ENCODE assay signal across 25 mouse cellular contexts in genomic region chr13:81596910-81597607, GRCm38 (mm10). TPM values are rescaled to one million over a fixed set of nuclear protein-coding genes. Genes with fewer than 3 reads are reported as not detected.
A peak's percentile ranks its signal among the peaks of the same experiment; 100 is the strongest.
DNase-seq lines count a peak whose midpoint lies in the region; ATAC-seq and TF ChIP-seq lines count a peak whose summit lies in the region.
"Had no signal": no experiment of that assay in that cellular context is flagged by ENCODE, and none has a peak within 500 bp of the region (broad histone marks: within the 10 kb centered on the region; RNA-seq: fewer than 3 reads in every experiment).

No protein-coding gene starts in this region.

- peaks cover 6% of the 10 kb centered on the region for H3K4me1 ChIP-seq in forebrain, embryonic 11.5 days (replicated peaks; ENCODE audit: control insufficient read depth, insufficient read depth, low read length)
- H3K4me1 ChIP-seq in forebrain, embryonic 16.5 days (replicated peaks; ENCODE audit: control insufficient read depth, insufficient read depth, low read length): peaks cover 2% of the 10 kb centered on the region; the same call in 1 of the 2 replicates
- H3K4me1 ChIP-seq in midbrain, embryonic 12.5 days: peaks cover 14% of the 10 kb centered on the region
- 0 out of 2 replicates have a peak, but pooled peaks cover 2% of the 10 kb centered on the region for H3K4me1 ChIP-seq in midbrain, embryonic 14.5 days (ENCODE audit: control insufficient read depth, insufficient read depth, low read length)
- no peaks in the 10 kb centered on the region for H3K4me1 ChIP-seq in embryonic facial prominence, embryonic 14.5 days (ENCODE audit: control insufficient read depth, insufficient read depth, low read length)
- H3K4me1 ChIP-seq in cerebellum, adult 2 months (ENCODE audit: control insufficient read depth, insufficient read depth, low read length): no peaks in the 10 kb centered on the region
- H3K4me1 ChIP-seq: embryonic facial prominence, embryonic 13.5 days; heart, embryonic 15.5 days; intestine, embryonic 15.5 days; limb, embryonic 13.5 days; liver, embryonic 13.5 days had no signal

- no peaks in the 10 kb centered on the region for H3K27me3 ChIP-seq in forebrain, embryonic 11.5 days (ENCODE audit: control insufficient read depth, insufficient read depth, low read length)
- no peaks in the 10 kb centered on the region for H3K27me3 ChIP-seq in forebrain, embryonic 16.5 days (replicated peaks; ENCODE audit: control insufficient read depth, insufficient read depth, low read length)
- no peaks in the 10 kb centered on the region for H3K27me3 ChIP-seq in midbrain, embryonic 12.5 days
- H3K27me3 ChIP-seq in midbrain, embryonic 14.5 days (ENCODE audit: control insufficient read depth, insufficient read depth, low read length): no peaks in the 10 kb centered on the region
- no peaks in the 10 kb centered on the region for H3K27me3 ChIP-seq in embryonic facial prominence, embryonic 14.5 days (replicated peaks; ENCODE audit: control insufficient read depth, insufficient read depth, low read length)
- H3K27me3 ChIP-seq in cerebellum, adult 2 months (ENCODE audit: control insufficient read depth, insufficient read depth, low read length): no peaks in the 10 kb centered on the region
- H3K27me3 ChIP-seq: embryonic facial prominence, embryonic 13.5 days; heart, embryonic 15.5 days; intestine, embryonic 15.5 days; limb, embryonic 13.5 days; liver, embryonic 13.5 days had no signal

- TF ChIP-seq POLR2A in cerebellum, adult 2 months (IDR thresholded peaks at IDR 0.05; ENCODE audit: borderline replicate concordance, insufficient read depth, low read length): no peak

- H3K4me2 ChIP-seq in forebrain, embryonic 11.5 days (ENCODE audit: low read depth, low read length, severe bottlenecking): peak overlapping the region; percentile 5; the same call in 1 of the 2 replicates
- H3K4me2 ChIP-seq in forebrain, embryonic 16.5 days (ENCODE audit: low read length): no peak overlapping the region
- H3K4me2 ChIP-seq in midbrain, embryonic 12.5 days (replicated peaks): peak overlapping the region; percentile 1; the same call in 1 of the 2 replicates
- no peak overlapping the region for H3K4me2 ChIP-seq in midbrain, embryonic 14.5 days (ENCODE audit: low read length)
- H3K4me2 ChIP-seq in embryonic facial prominence, embryonic 14.5 days (ENCODE audit: low read depth, low read length): no peak overlapping the region
- H3K4me2 ChIP-seq: embryonic facial prominence, embryonic 13.5 days; heart, embryonic 15.5 days; intestine, embryonic 15.5 days; limb, embryonic 13.5 days; liver, embryonic 13.5 days; lung, embryonic 14.5 days had no signal

- peak; percentile 81 for ATAC-seq in forebrain, embryonic 11.5 days (replicated peaks; ENCODE audit: low FRiP score)
- no peak for ATAC-seq in forebrain, embryonic 16.5 days
- peak; percentile 61 for ATAC-seq in midbrain, embryonic 12.5 days (ENCODE audit: low FRiP score, low read depth)
- no peak for ATAC-seq in midbrain, embryonic 14.5 days (ENCODE audit: low FRiP score, low TSS enrichment)
- no peak for ATAC-seq in embryonic facial prominence, embryonic 14.5 days (ENCODE audit: low read depth)
- ATAC-seq: activated CD4-positive, CD25-positive, alpha-beta regulatory T cell, adult 4 months; intestine, embryonic 15.5 days had no signal

- whole genome bisulfite sequencing in forebrain, embryonic 11.5 days: 24% methylated on average over 9 of the region's 9 CpGs
- 8% methylated on average over 9 of the region's 9 CpGs for WGBS in forebrain, embryonic 16.5 days
- 37% methylated on average over 9 of the region's 9 CpGs for WGBS in midbrain, embryonic 12.5 days
- WGBS in midbrain, embryonic 14.5 days: 26% methylated on average over 9 of the region's 9 CpGs
- 76% methylated on average over 9 of the region's 9 CpGs for WGBS in embryonic facial prominence, embryonic 14.5 days
- WGBS in cerebellum, adult 2 months: 42% methylated on average over 9 of the region's 9 CpGs

- TF ChIP-seq CTCF in cerebellum, adult 2 months (IDR thresholded peaks at IDR 0.05; ENCODE audit: borderline replicate concordance, insufficient read depth, low read depth, low read length): no peak
- no peak for TF ChIP-seq CTCF in left cerebral cortex, adult 2 months (IDR thresholded peaks at IDR 0.05)

- intact Hi-C loops in left cerebral cortex, adult 2 months (cut with DNase I): no loop called here

- H3K27ac ChIP-seq in forebrain, embryonic 11.5 days (ENCODE audit: low read depth, low read length): peak overlapping the region; percentile 79
- no peak overlapping the region for H3K27ac ChIP-seq in forebrain, embryonic 16.5 days (ENCODE audit: low read length)
- H3K27ac ChIP-seq in midbrain, embryonic 12.5 days (replicated peaks): peak overlapping the region; percentile 56
- H3K27ac ChIP-seq in midbrain, embryonic 14.5 days (replicated peaks; ENCODE audit: low read depth, low read length): no peak overlapping the region
- no peak overlapping the region for H3K27ac ChIP-seq in embryonic facial prominence, embryonic 14.5 days (replicated peaks; ENCODE audit: low read depth, low read length)
- no peak overlapping the region for H3K27ac ChIP-seq in cerebellum, adult 2 months (ENCODE audit: insufficient read depth, low read length)
- no peak overlapping the region for H3K27ac ChIP-seq in left cerebral cortex, adult 2 months
- H3K27ac ChIP-seq: embryonic facial prominence, embryonic 13.5 days; heart, embryonic 15.5 days; intestine, embryonic 15.5 days; kidney, postnatal 0 days; limb, embryonic 13.5 days; liver, embryonic 13.5 days; macrophage had no signal

- no peak overlapping the region for H3K4me3 ChIP-seq in forebrain, embryonic 11.5 days (ENCODE audit: low read depth, low read length)
- H3K4me3 ChIP-seq in forebrain, embryonic 16.5 days (replicated peaks; ENCODE audit: low read length): no peak overlapping the region
- H3K4me3 ChIP-seq in midbrain, embryonic 12.5 days: no peak overlapping the region
- no peak overlapping the region for H3K4me3 ChIP-seq in midbrain, embryonic 14.5 days (replicated peaks; ENCODE audit: low read depth, low read length)
- no peak overlapping the region for H3K4me3 ChIP-seq in embryonic facial prominence, embryonic 14.5 days (ENCODE audit: low read depth, low read length)
- H3K4me3 ChIP-seq in cerebellum, adult 2 months (replicated peaks; ENCODE audit: insufficient read depth, low read depth, low read length): no peak overlapping the region
- H3K4me3 ChIP-seq in left cerebral cortex, adult 2 months: no peak overlapping the region
- H3K4me3 ChIP-seq: embryonic facial prominence, embryonic 13.5 days; heart, embryonic 15.5 days; intestine, embryonic 15.5 days; limb, embryonic 13.5 days; liver, embryonic 13.5 days had no signal

- H3K9ac ChIP-seq in forebrain, embryonic 11.5 days (ENCODE audit: low read length): no peak overlapping the region
- no peak overlapping the region for H3K9ac ChIP-seq in forebrain, embryonic 16.5 days (replicated peaks; ENCODE audit: low read depth, low read length)
- no peak overlapping the region for H3K9ac ChIP-seq in midbrain, embryonic 12.5 days (replicated peaks)
- no peak overlapping the region for H3K9ac ChIP-seq in midbrain, embryonic 14.5 days (replicated peaks; ENCODE audit: low read length)
- H3K9ac ChIP-seq in embryonic facial prominence, embryonic 14.5 days (ENCODE audit: low read depth, low read length): no peak overlapping the region
- H3K9ac ChIP-seq: embryonic facial prominence, embryonic 13.5 days; heart, embryonic 15.5 days; intestine, embryonic 15.5 days; limb, embryonic 13.5 days; liver, embryonic 13.5 days; lung, embryonic 14.5 days had no signal

- DNase-seq in forebrain, embryonic 11.5 days (ENCODE audit: low spot score): peak; percentile 66
- no peak for DNase-seq in midbrain, embryonic 14.5 days
- DNase-seq in embryonic facial prominence, embryonic 14.5 days (ENCODE audit: low spot score): peak; percentile 9
- DNase-seq in retina, embryonic 14.5 days (ENCODE audit: low spot score): peak; percentile 66
- DNase-seq in cerebellum, adult 2 months: no peak
- no peak for DNase-seq in left cerebral cortex, adult 2 months (ENCODE audit: extremely low spot score in 1 of 2, low spot score in 2 of 2)
- DNase-seq: adrenal gland, postnatal 14 days; cerebellum, adult 11 months; cerebellum, postnatal 14 days; gastrocnemius, postnatal 25 days; liver, embryonic 13.5 days; lung, embryonic 14.5 days; right cerebral cortex, postnatal 14 days; spleen, adult 18-20 months had no signal

- H3K9me3 ChIP-seq in forebrain, embryonic 11.5 days (ENCODE audit: control insufficient read depth, low read length): no peaks in the 10 kb centered on the region
- H3K9me3 ChIP-seq in forebrain, embryonic 16.5 days (ENCODE audit: control insufficient read depth, low read length): no peaks in the 10 kb centered on the region
- no peaks in the 10 kb centered on the region for H3K9me3 ChIP-seq in midbrain, embryonic 12.5 days
- no peaks in the 10 kb centered on the region for H3K9me3 ChIP-seq in midbrain, embryonic 14.5 days (ENCODE audit: control insufficient read depth, low read length)
- H3K9me3 ChIP-seq in embryonic facial prominence, embryonic 14.5 days (ENCODE audit: control insufficient read depth, low read length): no peaks in the 10 kb centered on the region
- H3K9me3 ChIP-seq: embryonic facial prominence, embryonic 13.5 days; G1E; heart, embryonic 15.5 days; intestine, embryonic 15.5 days; limb, embryonic 13.5 days; liver, embryonic 13.5 days had no signal

- peaks cover 3% of the 10 kb centered on the region; the same call in 1 of the 2 replicates for H3K36me3 ChIP-seq in forebrain, embryonic 11.5 days (ENCODE audit: control insufficient read depth, insufficient read depth, low read length)
- H3K36me3 ChIP-seq in forebrain, embryonic 16.5 days (ENCODE audit: control insufficient read depth, insufficient read depth): no peaks in the 10 kb centered on the region
- H3K36me3 ChIP-seq in midbrain, embryonic 12.5 days: peaks cover 12% of the 10 kb centered on the region
- no peaks in the 10 kb centered on the region; the same call in 1 of the 2 replicates for H3K36me3 ChIP-seq in midbrain, embryonic 14.5 days (ENCODE audit: control insufficient read depth, insufficient read depth, low read length)
- no peaks in the 10 kb centered on the region for H3K36me3 ChIP-seq in embryonic facial prominence, embryonic 14.5 days (ENCODE audit: control insufficient read depth, insufficient read depth, low read length)
- H3K36me3 ChIP-seq: embryonic facial prominence, embryonic 13.5 days; G1E; heart, embryonic 15.5 days; intestine, embryonic 15.5 days; limb, embryonic 13.5 days; liver, embryonic 13.5 days had no signal

RNA-seq across cellular contexts. Expression of gene Adgrv1, which starts 35.9 kb away (rescaled TPM):
- polyA plus RNA-seq in forebrain, embryonic 11.5 days (2014; fragmentation: Nextera tagmentation; extraction: Ambion mirVana): 36.9 and 41.9 TPM in 2 replicates
- polyA plus RNA-seq in forebrain, embryonic 16.5 days (2015; fragmentation: Nextera tagmentation; extraction: Ambion mirVana): 11.5 and 14.2 TPM in 2 replicates
- 38.5 and 50.2 TPM in 2 replicates for polyA plus RNA-seq in midbrain, embryonic 12.5 days (2016; fragmentation: Nextera tagmentation; extraction: Ambion mirVana)
- 9.4 and 16.7 TPM in 2 replicates for polyA plus RNA-seq in midbrain, embryonic 14.5 days (2014; fragmentation: Nextera tagmentation; extraction: Ambion mirVana)
- 0.61 and 1.6 TPM in 2 replicates for polyA plus RNA-seq in embryonic facial prominence, embryonic 14.5 days (2014; fragmentation: Nextera tagmentation; extraction: Ambion mirVana)
- polyA plus RNA-seq in cerebellum, adult 2 months (2012; rRNA removed): 2.6 and 3.4 TPM in 2 replicates
- total RNA-seq in left cerebral cortex, adult 2 months (2021): 1 to 10 TPM; 1.4 to 1.6 TPM
- total RNA-seq: hematopoietic stem cell, adult 5-6 weeks had no signal
- polyA plus RNA-seq: G1E, macrophage had no signal

Comparison
In these comparisons a context has a peak if more than half of its experiments do, and no peak if none do; other contexts are left out.
1. ATAC-seq: peak in forebrain, embryonic 11.5 days (single experiment) and midbrain, embryonic 12.5 days (single experiment); none in forebrain, embryonic 16.5 days (single experiment), midbrain, embryonic 14.5 days (single experiment) and embryonic facial prominence, embryonic 14.5 days (single experiment).
2. H3K27ac ChIP-seq: peak in forebrain, embryonic 11.5 days (single experiment) and midbrain, embryonic 12.5 days (single experiment); none in forebrain, embryonic 16.5 days (single experiment), midbrain, embryonic 14.5 days (single experiment), embryonic facial prominence, embryonic 14.5 days (single experiment), cerebellum, adult 2 months (single experiment) and left cerebral cortex, adult 2 months (single experiment).
3. H3K4me2 ChIP-seq: peak in forebrain, embryonic 11.5 days (single experiment) and midbrain, embryonic 12.5 days (single experiment); none in forebrain, embryonic 16.5 days (single experiment), midbrain, embryonic 14.5 days (single experiment) and embryonic facial prominence, embryonic 14.5 days (single experiment).
4. DNase-seq: peak in forebrain, embryonic 11.5 days (single experiment), embryonic facial prominence, embryonic 14.5 days (single experiment) and retina, embryonic 14.5 days (single experiment); none in midbrain, embryonic 14.5 days (single experiment), cerebellum, adult 2 months (0 of 2) and left cerebral cortex, adult 2 months (0 of 2).